Mouse (Mus musculus): ENCODE measurements around the gene Sema5b. TPM values are rescaled to one million over a fixed set of nuclear protein-coding genes. Genes with fewer than 3 reads are reported as not detected.
"Not testable (repeated sequence)": the region's sequence is repeated elsewhere in the genome, so short reads cannot be mapped to it uniquely, and the experiment has no call there.

The Sema5b gene
- total RNA-seq, 1 experiment, result 6.4 TPM

GRCm38 (mm10) chr16:35555596-35556482 is 14.9 kb downstream of the Sema5b start:
- DNase-seq (ENCODE audit: low read depth, low spot score), result no peak
- in situ Hi-C loops (cut with MboI; ENCODE audit: low sequenced_read_pairs in 2 of 2, unreplicated experiment in 2 of 2), result loop anchor here (5.0 kb wide), 2 partner anchors 74 to 79 kb away; no protein-coding TSS in a partner anchor
- Histone ChIP-seq H3K4me3 (ENCODE audit: insufficient read depth in 1 of 2, low read depth in 1 of 2, low read length in 2 of 2, poor library complexity in 1 of 2, severe bottlenecking in 1 of 2) (no peak overlapping the region), H3K36me3 (ENCODE audit: control insufficient read depth, insufficient read depth, low read length, poor library complexity, severe bottlenecking) (no peaks in the 10 kb centered on the region), H3K4me1 (ENCODE audit: control insufficient read depth in 2 of 2, insufficient read depth in 2 of 2, low read length in 2 of 2, poor library complexity in 1 of 2) (peaks cover 0 to 2% of the 10 kb centered on the region in 2 experiments; a peak in 1 of 4 replicates), H3K27ac (ENCODE audit: insufficient read depth, low read depth, low read length, poor library complexity, severe bottlenecking) (no peak overlapping the region), H3K9ac (ENCODE audit: insufficient read depth, low read depth, low read length, poor library complexity, severe bottlenecking) (no peak overlapping the region), H3K9me3 (ENCODE audit: control insufficient read depth, insufficient read depth, low read depth, low read length) (no peaks in the 10 kb centered on the region)
- no peak for TF ChIP-seq HCFC1 (IDR thresholded peaks at IDR 0.05; ENCODE audit: borderline replicate concordance, insufficient read depth, low read length)
- TF ChIP-seq ZC3H11A (IDR thresholded peaks at IDR 0.05; ENCODE audit: borderline replicate concordance, low read depth, low read length), result no peak
- no peak for TF ChIP-seq ZNF384 (IDR thresholded peaks at IDR 0.05; ENCODE audit: low read depth, low read length)
- TF ChIP-seq CHD2 (IDR thresholded peaks at IDR 0.05; ENCODE audit: low read depth, low read length), result no peak

GRCm38 (mm10) chr16:35557038-35557437 is 16.1 kb downstream of the Sema5b start:
- Histone ChIP-seq H3K36me3 (ENCODE audit: control insufficient read depth, insufficient read depth, low read length, poor library complexity, severe bottlenecking) (no peaks in the 10 kb centered on the region), H3K27ac (ENCODE audit: insufficient read depth, low read depth, low read length, poor library complexity, severe bottlenecking) (no peak overlapping the region), H3K4me1 (ENCODE audit: control insufficient read depth in 2 of 2, insufficient read depth in 2 of 2, low read length in 2 of 2, poor library complexity in 1 of 2) (peaks cover 0 to 2% of the 10 kb centered on the region in 2 experiments; a peak in 1 of 4 replicates), H3K4me3 (ENCODE audit: insufficient read depth in 1 of 2, low read depth in 1 of 2, low read length in 2 of 2, poor library complexity in 1 of 2, severe bottlenecking in 1 of 2) (no peak overlapping the region), H3K9me3 (ENCODE audit: control insufficient read depth, insufficient read depth, low read depth, low read length) (no peaks in the 10 kb centered on the region), H3K9ac (ENCODE audit: insufficient read depth, low read depth, low read length, poor library complexity, severe bottlenecking) (no peak overlapping the region)
- DNase-seq (ENCODE audit: low read depth, low spot score), result no peak
- TF ChIP-seq ZNF384 (IDR thresholded peaks at IDR 0.05; ENCODE audit: low read depth, low read length), result no peak
- no peak for TF ChIP-seq MAFK (IDR thresholded peaks at IDR 0.05; ENCODE audit: insufficient read depth, low read depth, low read length)
- TF ChIP-seq HCFC1 (IDR thresholded peaks at IDR 0.05; ENCODE audit: borderline replicate concordance, insufficient read depth, low read length), result no peak
- no peak for TF ChIP-seq ZC3H11A (IDR thresholded peaks at IDR 0.05; ENCODE audit: borderline replicate concordance, low read depth, low read length)
- TF ChIP-seq CHD2 (IDR thresholded peaks at IDR 0.05; ENCODE audit: low read depth, low read length), result no peak
- in situ Hi-C loops (cut with MboI; ENCODE audit: low sequenced_read_pairs in 2 of 2, unreplicated experiment in 2 of 2), result loop anchor here (5.0 kb wide), 2 partner anchors 75 to 80 kb away; no protein-coding TSS in a partner anchor

GRCm38 (mm10) chr16:35561541-35561940 is 20.6 kb downstream of the Sema5b start:
- Histone ChIP-seq H3K27ac (ENCODE audit: insufficient read depth, low read depth, low read length, poor library complexity, severe bottlenecking) (no peak overlapping the region), H3K9me3 (ENCODE audit: control insufficient read depth, insufficient read depth, low read depth, low read length) (no peaks in the 10 kb centered on the region), H3K4me3 (ENCODE audit: insufficient read depth in 1 of 2, low read depth in 1 of 2, low read length in 2 of 2, poor library complexity in 1 of 2, severe bottlenecking in 1 of 2) (no peak overlapping the region), H3K36me3 (ENCODE audit: control insufficient read depth, insufficient read depth, low read length, poor library complexity, severe bottlenecking) (no peaks in the 10 kb centered on the region), H3K9ac (ENCODE audit: insufficient read depth, low read depth, low read length, poor library complexity, severe bottlenecking) (no peak overlapping the region), H3K4me1 (ENCODE audit: control insufficient read depth in 2 of 2, insufficient read depth in 2 of 2, low read length in 2 of 2, poor library complexity in 1 of 2) (peaks cover 4 to 5% of the 10 kb centered on the region in 2 experiments; a peak in 2 of 4 replicates)
- in situ Hi-C loops (cut with MboI; ENCODE audit: low sequenced_read_pairs in 2 of 2, unreplicated experiment in 2 of 2), result no loop called here
- no peak for DNase-seq (ENCODE audit: low read depth, low spot score)
- TF ChIP-seq HCFC1 (IDR thresholded peaks at IDR 0.05; ENCODE audit: borderline replicate concordance, insufficient read depth, low read length) (no peak), CHD2 (IDR thresholded peaks at IDR 0.05; ENCODE audit: low read depth, low read length) (no peak), ZC3H11A (IDR thresholded peaks at IDR 0.05; ENCODE audit: borderline replicate concordance, low read depth, low read length) (no peak), MAFK (IDR thresholded peaks at IDR 0.05; ENCODE audit: insufficient read depth, low read depth, low read length) (no peak), ZNF384 (IDR thresholded peaks at IDR 0.05; ENCODE audit: low read depth, low read length) (no peak)

- in situ Hi-C loops (cut with MboI; ENCODE audit: low sequenced_read_pairs in 2 of 2, unreplicated experiment in 2 of 2), result no loop called here
- Histone ChIP-seq H3K4me1 (ENCODE audit: control insufficient read depth in 2 of 2, insufficient read depth in 2 of 2, low read length in 2 of 2, poor library complexity in 1 of 2) (peaks cover 4 to 5% of the 10 kb centered on the region in 2 experiments; a peak in 2 of 4 replicates), H3K27ac (ENCODE audit: insufficient read depth, low read depth, low read length, poor library complexity, severe bottlenecking) (no peak overlapping the region), H3K36me3 (ENCODE audit: control insufficient read depth, insufficient read depth, low read length, poor library complexity, severe bottlenecking) (no peaks in the 10 kb centered on the region), H3K9me3 (ENCODE audit: control insufficient read depth, insufficient read depth, low read depth, low read length) (no peaks in the 10 kb centered on the region), H3K4me3 (ENCODE audit: insufficient read depth in 1 of 2, low read depth in 1 of 2, low read length in 2 of 2, poor library complexity in 1 of 2, severe bottlenecking in 1 of 2) (no peak overlapping the region), H3K9ac (ENCODE audit: insufficient read depth, low read depth, low read length, poor library complexity, severe bottlenecking) (no peak overlapping the region)
- no peak for TF ChIP-seq CHD2 (IDR thresholded peaks at IDR 0.05; ENCODE audit: low read depth, low read length)
- no peak for TF ChIP-seq MAFK (IDR thresholded peaks at IDR 0.05; ENCODE audit: insufficient read depth, low read depth, low read length)
- no peak for TF ChIP-seq ZC3H11A (IDR thresholded peaks at IDR 0.05; ENCODE audit: borderline replicate concordance, low read depth, low read length)
- no peak for TF ChIP-seq ZNF384 (IDR thresholded peaks at IDR 0.05; ENCODE audit: low read depth, low read length)
- TF ChIP-seq HCFC1 (IDR thresholded peaks at IDR 0.05; ENCODE audit: borderline replicate concordance, insufficient read depth, low read length), result no peak
- DNase-seq (ENCODE audit: low read depth, low spot score), result no peak
These were observed 23.4 kb downstream of the Sema5b start for GRCm38 (mm10) chr16:35564246-35564905.

GRCm38 (mm10) chr16:35565601-35566000 is 24.7 kb downstream of the Sema5b start:
- H3K4me1 ChIP-seq (ENCODE audit: control insufficient read depth in 2 of 2, insufficient read depth in 2 of 2, low read length in 2 of 2, poor library complexity in 1 of 2), result not testable (repeated sequence)

More at GRCm38 (mm10) chr16:35565601-35566000, 24.7 kb downstream of the Sema5b start:
- DNase-seq (ENCODE audit: low read depth, low spot score); H3K36me3 ChIP-seq (ENCODE audit: control insufficient read depth, insufficient read depth, low read length, poor library complexity, severe bottlenecking); H3K27ac ChIP-seq (ENCODE audit: insufficient read depth, low read depth, low read length, poor library complexity, severe bottlenecking); H3K9ac ChIP-seq (ENCODE audit: insufficient read depth, low read depth, low read length, poor library complexity, severe bottlenecking); H3K4me3 ChIP-seq (ENCODE audit: insufficient read depth in 1 of 2, low read depth in 1 of 2, low read length in 2 of 2, poor library complexity in 1 of 2, severe bottlenecking in 1 of 2); H3K9me3 ChIP-seq (ENCODE audit: control insufficient read depth, insufficient read depth, low read depth, low read length); in situ Hi-C loops (cut with MboI; ENCODE audit: low sequenced_read_pairs in 2 of 2, unreplicated experiment in 2 of 2): not testable (repeated sequence)

Measured in ES-E14 (cell line).